Mouse (Mus musculus): Measurements from ENCODE around the gene Sgip1.

DNA sequence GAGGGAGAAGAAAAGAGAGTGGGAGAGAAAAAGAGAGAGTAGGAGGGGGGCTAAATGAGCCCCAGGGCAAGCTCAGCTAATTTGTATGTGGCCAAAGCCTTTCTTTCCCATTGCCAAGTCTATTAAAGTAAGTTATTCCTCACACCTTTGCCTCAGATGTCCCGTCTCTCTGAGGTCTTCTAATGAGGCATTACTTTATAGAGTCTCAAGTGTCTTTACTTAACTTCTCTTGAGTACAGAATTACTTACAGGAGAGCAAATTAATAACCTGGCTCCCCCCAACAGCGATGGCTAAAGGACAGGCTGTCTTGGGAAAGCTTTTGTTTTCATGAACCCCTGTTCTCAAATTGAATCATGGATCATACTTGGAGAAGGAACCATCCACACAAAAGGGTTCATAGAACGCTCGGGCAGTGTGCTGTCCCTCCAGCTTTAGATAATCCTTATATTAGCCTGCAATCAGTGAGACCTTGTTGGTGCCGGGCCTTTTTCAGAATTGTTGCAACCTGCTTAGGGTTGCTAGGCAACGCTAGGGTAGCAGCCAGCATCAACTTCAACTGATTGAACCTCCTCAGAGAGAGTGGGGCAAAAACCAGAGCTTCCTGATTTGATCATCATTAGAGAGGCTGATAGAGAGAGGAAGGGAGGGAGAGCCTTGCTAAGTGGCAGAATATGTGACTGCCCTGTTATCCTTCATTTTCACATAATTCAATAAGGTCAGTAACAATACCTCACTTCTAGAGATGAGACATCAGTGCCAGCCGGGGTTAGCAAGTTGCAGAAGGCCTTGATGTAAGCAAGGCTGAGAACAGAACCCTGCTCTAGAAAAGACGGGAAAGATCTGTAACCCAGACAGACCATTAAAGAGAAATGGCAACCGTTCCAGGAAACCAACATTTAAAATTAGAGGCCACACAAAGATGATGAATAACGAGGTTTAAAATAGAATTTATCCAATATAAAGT lies 114.1 kb downstream of the Sgip1 start:
- TF ChIP-seq CEBPB (IDR thresholded peaks at IDR 0.05; ENCODE audit: insufficient read depth, poor library complexity, severe bottlenecking) = no peak
- TF ChIP-seq POLR2A (IDR thresholded peaks at IDR 0.05; ENCODE audit: insufficient read length, low read depth) = no peak
- TF ChIP-seq POLR2AphosphoS2 (IDR thresholded peaks at IDR 0.05; ENCODE audit: insufficient read length, low read depth) = no peak
- TF ChIP-seq TCF12 (IDR thresholded peaks at IDR 0.05; ENCODE audit: insufficient read depth, poor library complexity, severe bottlenecking) = no peak
- TF ChIP-seq USF1 (IDR thresholded peaks at IDR 0.05; ENCODE audit: low read depth) = no peak
- no peak for TF ChIP-seq MAX (IDR thresholded peaks at IDR 0.05; ENCODE audit: low read depth)

Data from myocyte (in vitro differentiated cells).